Mouse (Mus musculus) olfactory bulb, adult 2 months (tissue): ENCODE results near the gene 4932438A13Rik.

Experiments used
- CTCF ChIP-seq: fragments of 200-500 bp; IDR thresholded peaks from 2 replicates; pipeline ENCODE4 v1.5.1; 2012; ENCODE audit warnings: low read depth, mild to moderate bottlenecking, low read length, moderate library complexity; ENCODE audit not compliant: insufficient read depth
- POLR2A ChIP-seq: fragments of 200-500 bp; IDR thresholded peaks from 2 replicates; pipeline ENCODE4 v1.6.1; 2012; ENCODE audit warnings: mild to moderate bottlenecking, low read depth, low read length, moderate library complexity; ENCODE audit not compliant: insufficient read depth

- TF ChIP-seq CTCF = no peak
- no peak for TF ChIP-seq POLR2A
These were observed 54.9 kb downstream of the 4932438A13Rik start for GRCm38 (mm10) chr3:36917832-36918231.
